Mouse (Mus musculus) hindbrain, postnatal 0 days (tissue): ENCODE data around the gene Scarb2. TPM values are rescaled to one million over a fixed set of nuclear protein-coding genes. Genes with fewer than 3 reads are reported as not detected.
A peak's percentile ranks its signal among the peaks of the same experiment; 100 is the strongest.

ENCODE experiments used
- ATAC-seq: fragments of 200-750 bp; cut with Nextera tagmentation; 2 replicates; pipeline ENCODE4 v1.8.0; 2017; ENCODE audit warnings: mild to moderate bottlenecking, moderate TSS enrichment, moderate library complexity
- DNase-seq: peaks from one replicate; pipeline ENCODE4 v3.0.0-alpha.2; 2015; ENCODE audit warnings: low spot score
- H3K27ac ChIP-seq: fragments of 300-500 bp; sonication (generic); 2 replicates; pipeline ENCODE4 v1.5.1; 2014; ENCODE audit warnings: mild to moderate bottlenecking
- H3K27me3 ChIP-seq: fragments of 300-500 bp; sonication (generic); 2 replicates; pipeline ENCODE4 v1.6.1; 2014; ENCODE audit warnings: low read length, mixed read lengths; ENCODE audit not compliant: insufficient read depth
- H3K36me3 ChIP-seq: fragments of 300-500 bp; sonication (generic); 2 replicates; pipeline ENCODE4 v1.6.1; 2014; ENCODE audit warnings: low read length, mixed read lengths; ENCODE audit not compliant: insufficient read depth
- H3K4me1 ChIP-seq: fragments of 300-500 bp; sonication (generic); 2 replicates; pipeline ENCODE4 v1.6.1; 2014; ENCODE audit warnings: antibody characterized with exemption, low read length, mixed read lengths; ENCODE audit not compliant: insufficient read depth
- H3K4me2 ChIP-seq: fragments of 300-500 bp; sonication (generic); 2 replicates; pipeline ENCODE4 v1.6.1; 2014; ENCODE audit warnings: low read depth, mild to moderate bottlenecking, low read length, moderate library complexity, mixed read lengths
- H3K4me3 ChIP-seq: fragments of 300-500 bp; sonication (generic); 2 replicates; pipeline ENCODE4 v1.5.1; 2014; ENCODE audit warnings: low read length
- H3K9ac ChIP-seq: fragments of 300-500 bp; sonication (generic); replicated peaks from 2 replicates; pipeline ENCODE4 v1.6.1; 2014; ENCODE audit warnings: mild to moderate bottlenecking, low read length, moderate library complexity, mixed read lengths
- H3K9me3 ChIP-seq: fragments of 300-500 bp; sonication (generic); 2 replicates; pipeline ENCODE4 v1.6.1; 2016; ENCODE audit warnings: low read length, mixed read lengths
- CTCF ChIP-seq: IDR thresholded peaks from 2 replicates; pipeline ENCODE4 v1.5.1; 2016; ENCODE audit warnings: antibody characterized with exemption, control low read depth, low read depth
- WGBS: fragments of 180-500 bp; shearing (Covaris S2); extraction: QIAGEN DNeasy Blood & Tissue Kit; methylation state at CpG from one replicate; pipeline ENCODE4 v1.1.7; 2014; 5-methylcytosine and 5-hydroxymethylcytosine counted together
- polyA plus RNA-seq: library from polyadenylated mRNA; unstranded; fragments of >200 nt; fragmentation: Nextera tagmentation; extraction: Ambion mirVana; gene quantifications from 2 replicates; pipeline ENCODE4 v1.2.1, GENCODE M21; 2015
- total RNA-seq: library from RNA; depleted of rRNA; stranded (reverse); fragments of >200 nt; gene quantifications from 2 replicates; pipeline ENCODE4 v1.2.3, GENCODE M21; 2014

Scarb2 gene
- total and polyA plus RNA-seq, 2 experiments from 2014 or later = 21.7 to 112 TPM

- H3K4me1 ChIP-seq = no peaks in the 10 kb centered on the region
- ATAC-seq (no peak), DNase-seq (no peak)
- H3K4me3 ChIP-seq = no peak overlapping the region
- H3K9me3 ChIP-seq = no peaks in the 10 kb centered on the region
- H3K9ac ChIP-seq = no peak overlapping the region
- WGBS = 75% methylated on average over 9 of the region's 9 CpGs
- H3K27ac ChIP-seq = no peak overlapping the region
- H3K36me3 ChIP-seq = peaks cover 7% of the 10 kb centered on the region; the same call in 1 of the 2 replicates
- no peaks in the 10 kb centered on the region for H3K27me3 ChIP-seq
- TF ChIP-seq CTCF = no peak
- H3K4me2 ChIP-seq = no peak overlapping the region
Measured at GRCm38 (mm10) chr5:92409361-92410155, 97.1 kb downstream of the Scarb2 start.

DNA sequence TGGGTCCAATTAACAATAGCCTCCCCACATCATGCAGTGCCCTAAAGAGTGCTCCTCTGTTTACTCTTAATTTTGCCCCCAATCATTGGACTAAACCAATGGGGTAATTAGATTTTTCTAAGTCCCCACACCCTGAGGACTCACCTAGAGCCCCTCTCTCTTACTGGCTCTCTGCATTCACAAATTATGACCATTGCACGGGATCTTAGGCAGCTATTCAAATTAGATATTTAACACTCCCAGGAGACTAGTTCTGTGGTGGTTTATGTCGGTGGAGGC lies 102.3 kb downstream of the Scarb2 start:
- H3K4me1 ChIP-seq = no peaks in the 10 kb centered on the region
- TF ChIP-seq CTCF = no peak
- 39% methylated on average over 2 of the region's 2 CpGs for WGBS
- H3K9me3 ChIP-seq = no peaks in the 10 kb centered on the region
- no peak overlapping the region for H3K27ac ChIP-seq
- no peak overlapping the region for H3K4me2 ChIP-seq
- H3K9ac ChIP-seq = no peak overlapping the region
- no peaks in the 10 kb centered on the region for H3K27me3 ChIP-seq
- no peaks in the 10 kb centered on the region for H3K36me3 ChIP-seq
- no peak for ATAC-seq
- no peak for DNase-seq
- H3K4me3 ChIP-seq = no peak overlapping the region

DNA sequence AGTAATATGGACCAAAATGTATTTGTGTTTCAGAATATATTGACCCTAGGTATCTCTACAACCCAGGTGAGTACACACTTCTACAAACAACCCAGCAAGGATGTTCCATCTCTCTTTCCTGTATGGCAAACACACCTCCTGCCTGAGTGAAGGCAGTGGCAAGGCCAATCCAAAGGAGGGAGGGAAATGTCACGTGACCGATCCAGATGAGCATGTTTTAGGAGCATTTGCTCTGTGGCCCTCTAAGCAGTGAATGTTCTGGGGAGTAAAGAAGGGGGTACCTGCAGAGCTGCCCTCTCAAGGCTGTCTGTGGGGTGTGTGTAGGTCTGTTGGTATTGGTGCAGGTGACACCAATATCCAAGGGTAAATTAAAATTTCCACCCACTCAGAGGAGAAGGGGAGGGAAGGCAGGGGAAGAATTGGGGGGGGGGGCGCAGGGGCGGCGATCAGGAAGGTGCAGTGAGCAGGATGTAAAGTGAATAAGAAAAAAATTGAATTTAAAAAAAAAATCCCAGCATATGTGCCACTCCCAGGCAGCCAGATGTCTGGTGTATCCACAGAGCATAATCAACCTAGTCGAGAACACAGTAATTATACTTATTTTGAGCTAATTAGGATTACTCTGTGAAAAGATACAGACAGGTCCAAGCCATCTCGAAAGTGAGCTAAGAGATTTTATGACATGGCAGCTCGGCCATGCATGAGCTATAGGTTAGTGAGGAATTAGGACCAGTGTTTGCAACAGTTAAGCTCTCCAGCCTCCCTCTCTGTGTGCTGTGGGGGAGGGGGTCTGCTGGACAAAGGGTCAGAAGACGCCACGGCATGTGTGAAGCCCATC lies 102.9 kb downstream of the Scarb2 start:
- no peak overlapping the region for H3K27ac ChIP-seq
- no peaks in the 10 kb centered on the region for H3K36me3 ChIP-seq
- ATAC-seq = no peak
- H3K4me2 ChIP-seq = no peak overlapping the region
- H3K9ac ChIP-seq = no peak overlapping the region
- 55% methylated on average over 10 of the region's 10 CpGs for WGBS
- DNase-seq = no peak
- no peaks in the 10 kb centered on the region for H3K9me3 ChIP-seq
- no peak overlapping the region for H3K4me3 ChIP-seq
- H3K27me3 ChIP-seq = no peaks in the 10 kb centered on the region
- no peaks in the 10 kb centered on the region for H3K4me1 ChIP-seq
- TF ChIP-seq CTCF = no peak

DNA sequence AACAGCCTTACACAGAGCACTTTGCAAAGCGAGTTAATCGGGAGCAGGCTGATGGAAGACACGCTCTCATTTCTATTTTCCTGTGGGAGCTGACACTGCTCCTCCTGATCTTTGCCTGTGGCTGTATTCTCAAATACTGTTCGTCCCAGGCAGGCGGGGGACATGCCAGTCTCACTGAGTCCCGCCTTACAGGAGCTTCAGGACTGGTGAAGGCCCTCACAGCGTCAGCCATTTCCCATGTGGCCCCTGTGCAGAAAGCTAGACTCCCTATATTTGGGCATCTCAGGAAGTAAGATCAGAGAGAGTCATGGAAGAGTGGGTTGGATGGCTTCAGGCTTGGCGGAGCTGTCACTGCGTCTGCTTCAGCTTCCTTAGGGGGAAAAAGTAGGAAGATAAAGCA lies 103.8 kb downstream of the Scarb2 start:
- DNase-seq (no peak), ATAC-seq (no peak)
- H3K4me3 ChIP-seq = no peak overlapping the region
- H3K9me3 ChIP-seq = no peaks in the 10 kb centered on the region
- H3K27me3 ChIP-seq = no peaks in the 10 kb centered on the region
- H3K27ac ChIP-seq = no peak overlapping the region
- TF ChIP-seq CTCF = no peak
- 71% methylated on average over 9 of the region's 9 CpGs for WGBS
- H3K9ac ChIP-seq = no peak overlapping the region
- no peaks in the 10 kb centered on the region for H3K4me1 ChIP-seq
- H3K4me2 ChIP-seq = no peak overlapping the region
- H3K36me3 ChIP-seq = no peaks in the 10 kb centered on the region

DNA sequence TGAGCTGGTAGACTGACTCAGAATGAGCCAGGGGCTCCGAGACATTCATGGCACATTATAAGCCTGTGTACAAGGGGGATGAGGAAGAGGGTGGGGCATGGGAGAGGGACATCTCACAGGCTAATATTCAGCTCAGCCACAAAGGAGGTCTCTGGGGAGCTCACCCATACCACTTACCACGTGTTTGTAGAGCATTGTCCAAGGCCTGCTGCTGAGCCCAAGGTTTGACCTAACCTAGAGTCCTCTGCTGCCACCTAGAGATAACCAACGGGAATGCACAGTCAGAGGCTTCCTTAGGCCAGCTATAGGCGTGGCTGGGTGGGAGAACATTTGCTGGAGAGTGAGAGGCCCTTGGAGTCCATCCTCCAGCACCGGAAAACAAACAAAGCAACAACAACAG lies 108.5 kb downstream of the Scarb2 start:
- no peaks in the 10 kb centered on the region for H3K9me3 ChIP-seq
- 27% methylated on average over 5 of the region's 5 CpGs for WGBS
- H3K27ac ChIP-seq = no peak overlapping the region
- H3K9ac ChIP-seq = no peak overlapping the region
- DNase-seq (peak; percentile 88), ATAC-seq (peak; percentile 90)
- no peaks in the 10 kb centered on the region for H3K36me3 ChIP-seq
- 0 out of 2 replicates have a peak, but pooled peaks cover 7% of the 10 kb centered on the region for H3K27me3 ChIP-seq
- no peaks in the 10 kb centered on the region for H3K4me1 ChIP-seq
- H3K4me2 ChIP-seq = no peak overlapping the region
- peak; percentile 82 for TF ChIP-seq CTCF
- H3K4me3 ChIP-seq = no peak overlapping the region

- H3K9me3 ChIP-seq = no peaks in the 10 kb centered on the region
- TF ChIP-seq CTCF = no peak
- H3K27me3 ChIP-seq = peaks cover 14% of the 10 kb centered on the region; the same call in 1 of the 2 replicates
- H3K27ac ChIP-seq = no peak overlapping the region
- ATAC-seq (no peak), DNase-seq (no peak)
- H3K4me2 ChIP-seq = no peak overlapping the region
- no peak overlapping the region for H3K4me3 ChIP-seq
- H3K4me1 ChIP-seq = no peaks in the 10 kb centered on the region
- no peaks in the 10 kb centered on the region for H3K36me3 ChIP-seq
- WGBS = 89% methylated on average over 6 of the region's 6 CpGs
- H3K9ac ChIP-seq = no peak overlapping the region
Measured at GRCm38 (mm10) chr5:92396476-92396875, 110.2 kb downstream of the Scarb2 start.

DNA sequence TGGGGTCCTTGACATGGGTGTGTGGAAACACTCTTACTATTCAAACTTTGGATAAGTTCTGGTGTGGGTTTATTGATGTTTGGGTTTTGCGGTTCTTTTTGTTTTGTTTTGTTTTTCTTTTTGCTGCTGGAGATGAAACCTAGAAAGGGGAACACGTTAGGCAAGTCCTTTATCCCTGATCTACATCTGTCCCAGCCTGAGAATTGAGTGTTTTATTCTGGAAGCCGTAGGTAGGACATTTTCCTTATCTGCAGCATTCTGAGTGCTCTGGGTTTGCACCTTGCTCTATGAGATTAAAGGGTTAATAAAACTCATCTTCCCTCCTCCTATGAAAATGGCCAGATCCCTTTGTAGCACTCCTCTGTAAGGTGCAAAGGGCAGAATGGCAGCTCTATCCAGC lies 110.9 kb downstream of the Scarb2 start:
- ATAC-seq = no peak
- H3K9ac ChIP-seq = no peak overlapping the region
- 83% methylated on average over 3 of the region's 3 CpGs for WGBS

More for the DNA sequence above, 110.9 kb downstream of the Scarb2 start:
- H3K27ac ChIP-seq = no peak overlapping the region
- H3K4me2 ChIP-seq = no peak overlapping the region
- H3K4me1 ChIP-seq = no peaks in the 10 kb centered on the region
- H3K9me3 ChIP-seq = no peaks in the 10 kb centered on the region
- TF ChIP-seq CTCF = no peak
- H3K4me3 ChIP-seq = no peak overlapping the region
- no peak for DNase-seq
- no peaks in the 10 kb centered on the region for H3K36me3 ChIP-seq
- peaks cover 16% of the 10 kb centered on the region; the same call in 1 of the 2 replicates for H3K27me3 ChIP-seq
